Mouse (Mus musculus) CH12.LX (cell line): ENCODE measurements around the gene Cfi. TPM values are rescaled to one million over a fixed set of nuclear protein-coding genes. Genes with fewer than 3 reads are reported as not detected.

Experiments used
- DNase-seq: peaks from one replicate; pipeline ENCODE4 v3.0.0-alpha.2; 2013; ENCODE audit errors: extremely low read depth
- H3K27ac ChIP-seq: 2 replicates; pipeline ENCODE4 v1.5.1; 2012; ENCODE audit warnings: low read depth, mild to moderate bottlenecking, control low read depth, moderate library complexity; ENCODE audit not compliant: insufficient read depth
- H3K27me3 ChIP-seq: replicated peaks from 2 replicates; pipeline ENCODE3; 2012; ENCODE audit warnings: inconsistent platforms
- H3K36me3 ChIP-seq, 2 experiments: replicated peaks in 1 of 2; 2 replicates each; pipeline versions ENCODE3 to v1.6.1; 2012; ENCODE audit warnings: inconsistent platforms in 1 of 2, low read length in 1 of 2, mild to moderate bottlenecking in 1 of 2, mixed read lengths in 1 of 2, moderate library complexity in 1 of 2; ENCODE audit not compliant: control insufficient read depth in 1 of 2, insufficient read depth in 1 of 2
- H3K4me1 ChIP-seq, 2 experiments: 2 replicates each; pipeline ENCODE4 v1.6.1; 2012; ENCODE audit warnings: inconsistent platforms in 1 of 2, moderate library complexity in 1 of 2; ENCODE audit not compliant: insufficient read depth in 2 of 2, control insufficient read depth in 1 of 2
- H3K4me2 ChIP-seq: 2 replicates; pipeline ENCODE4 v1.6.1; 2012; ENCODE audit warnings: low read depth, mild to moderate bottlenecking, control low read depth; ENCODE audit not compliant: poor library complexity, insufficient read depth, severe bottlenecking
- H3K4me3 ChIP-seq, 3 experiments: fragments of 150-350 bp in 1 of 3; sonication (generic) in 1 of 3; replicated peaks in 1 of 3; 2 replicates each; pipeline versions ENCODE3 to v1.5.1; 2011 to 2012; ENCODE audit warnings: low read depth in 2 of 3, low read length in 2 of 3, mild to moderate bottlenecking in 2 of 3, moderate library complexity in 2 of 3, control low read depth in 1 of 3, improper control_type of control experiment in 1 of 3, inconsistent platforms in 1 of 3, mixed read lengths in 1 of 3; ENCODE audit not compliant: poor library complexity in 1 of 3
- H3K79me2 ChIP-seq: replicated peaks from 2 replicates; pipeline ENCODE4 v1.6.1; 2012; ENCODE audit warnings: mild to moderate bottlenecking, moderate library complexity; ENCODE audit not compliant: control insufficient read depth, poor library complexity, insufficient read depth, severe bottlenecking; ENCODE audit errors: extremely low read depth
- H3K9ac ChIP-seq: 2 replicates; pipeline ENCODE4 v1.6.1; 2012; ENCODE audit warnings: low read depth, mild to moderate bottlenecking, control low read depth, moderate library complexity; ENCODE audit not compliant: insufficient read depth
- H3K9me3 ChIP-seq: replicated peaks from 2 replicates; pipeline ENCODE3; 2012; ENCODE audit warnings: low read length, inconsistent platforms, mixed read lengths
- BHLHE40 ChIP-seq: IDR thresholded peaks from 2 replicates; pipeline ENCODE4 v1.6.1; 2011; ENCODE audit warnings: mild to moderate bottlenecking, low read depth, low read length, improper control_type of control experiment
- CHD1 ChIP-seq: IDR thresholded peaks from 2 replicates; pipeline ENCODE4 v1.6.1; 2012; ENCODE audit warnings: low read depth, low read length, improper control_type of control experiment, inconsistent platforms
- CTCF ChIP-seq, 2 experiments: IDR thresholded peaks in 1 of 2; conservative IDR thresholded peaks in 1 of 2; 2 replicates each; pipeline ENCODE4 v1.5.1; 2011 to 2012; ENCODE audit warnings: low read depth in 2 of 2, low read length in 2 of 2, improper control_type of control experiment in 1 of 2, inconsistent platforms in 1 of 2, mild to moderate bottlenecking in 1 of 2, moderate library complexity in 1 of 2
- E2F4 ChIP-seq: IDR thresholded peaks from 2 replicates; pipeline ENCODE4 v1.6.1; 2011; ENCODE audit warnings: low read depth, low read length, improper control_type of control experiment; ENCODE audit not compliant: insufficient replicate concordance
- ELF1 ChIP-seq: IDR thresholded peaks from 2 replicates; pipeline ENCODE4 v1.6.1; 2014; ENCODE audit warnings: low read depth, mild to moderate bottlenecking, inconsistent platforms, low read length, improper control_type of control experiment
- EP300 ChIP-seq: IDR thresholded peaks from 2 replicates; pipeline ENCODE4 v1.6.1; 2011; ENCODE audit warnings: low read length, improper control_type of control experiment
- ETS1 ChIP-seq: conservative IDR thresholded peaks from 2 replicates; pipeline ENCODE4 v1.6.1; 2012; ENCODE audit warnings: low read depth, mild to moderate bottlenecking, inconsistent platforms, low read length, improper control_type of control experiment, moderate library complexity
- GABPA ChIP-seq: IDR thresholded peaks from 2 replicates; pipeline ENCODE4 v1.6.1; 2012; ENCODE audit warnings: low read depth, low read length, improper control_type of control experiment, inconsistent platforms; ENCODE audit not compliant: insufficient replicate concordance
- JUN ChIP-seq: IDR thresholded peaks from 2 replicates; pipeline ENCODE4 v1.6.1; 2011; ENCODE audit warnings: low read depth, mild to moderate bottlenecking, low read length, improper control_type of control experiment, moderate library complexity; ENCODE audit not compliant: insufficient read depth
- JUND ChIP-seq: conservative IDR thresholded peaks from 2 replicates; pipeline ENCODE4 v1.6.1; 2011; ENCODE audit warnings: low read depth, low read length, improper control_type of control experiment
- KAT2A ChIP-seq: IDR thresholded peaks from 2 replicates; pipeline ENCODE4 v1.6.1; 2012; ENCODE audit warnings: low read length, improper control_type of control experiment, inconsistent platforms; ENCODE audit not compliant: insufficient replicate concordance
- MXI1 ChIP-seq: IDR thresholded peaks from 2 replicates; pipeline ENCODE4 v1.6.1; 2011; ENCODE audit warnings: mild to moderate bottlenecking, low read depth, low read length, improper control_type of control experiment
- MYC ChIP-seq: IDR thresholded peaks from 2 replicates; pipeline ENCODE4 v1.6.1; 2011; ENCODE audit warnings: low read depth, mild to moderate bottlenecking, improper control_type of control experiment, low read length
- NELFE ChIP-seq: IDR thresholded peaks from 2 replicates; pipeline ENCODE4 v1.6.1; 2011; ENCODE audit warnings: low read depth, low read length, improper control_type of control experiment
- NRF1 ChIP-seq: IDR thresholded peaks from 2 replicates; pipeline ENCODE4 v1.6.1; 2014; ENCODE audit warnings: low read depth, mild to moderate bottlenecking, inconsistent platforms, low read length, improper control_type of control experiment, moderate library complexity
- POLR2A ChIP-seq: IDR thresholded peaks from 2 replicates; pipeline ENCODE4 v1.6.1; 2011; ENCODE audit warnings: low read depth, mild to moderate bottlenecking, improper control_type of control experiment, low read length
- POLR2AphosphoS2 ChIP-seq: IDR thresholded peaks from 2 replicates; pipeline ENCODE4 v1.6.1; 2011; ENCODE audit warnings: low read depth, low read length, improper control_type of control experiment
- RAD21 ChIP-seq: IDR thresholded peaks from 2 replicates; pipeline ENCODE4 v1.6.1; 2011; ENCODE audit warnings: low read depth, mild to moderate bottlenecking, low read length, improper control_type of control experiment, moderate library complexity
- SMC3 ChIP-seq: IDR thresholded peaks from 2 replicates; pipeline ENCODE4 v1.6.1; 2011; ENCODE audit warnings: low read depth, low read length, improper control_type of control experiment
- TBP ChIP-seq: conservative IDR thresholded peaks from 2 replicates; pipeline ENCODE4 v1.6.1; 2011; ENCODE audit warnings: low read depth, low read length, improper control_type of control experiment
- TCF12 ChIP-seq: IDR thresholded peaks from 2 replicates; pipeline ENCODE4 v1.6.1; 2014; ENCODE audit warnings: low read depth, mild to moderate bottlenecking, inconsistent platforms, low read length, improper control_type of control experiment
- UBTF ChIP-seq: IDR thresholded peaks from 2 replicates; pipeline ENCODE4 v1.6.1; 2012; ENCODE audit warnings: low read depth, mild to moderate bottlenecking, inconsistent platforms, low read length, improper control_type of control experiment, moderate library complexity
- USF1 ChIP-seq: IDR thresholded peaks from 2 replicates; pipeline ENCODE4 v1.6.1; 2014; ENCODE audit warnings: low read depth, mild to moderate bottlenecking, inconsistent platforms, low read length, improper control_type of control experiment
- USF2 ChIP-seq: conservative IDR thresholded peaks from 2 replicates; pipeline ENCODE4 v1.6.1; 2011; ENCODE audit warnings: low read depth, low read length, improper control_type of control experiment
- ZC3H11A ChIP-seq: IDR thresholded peaks from 2 replicates; pipeline ENCODE4 v1.6.1; 2012; ENCODE audit warnings: low read depth, mild to moderate bottlenecking, inconsistent platforms, low read length, improper control_type of control experiment
- ZNF384 ChIP-seq: IDR thresholded peaks from 2 replicates; pipeline ENCODE4 v1.6.1; 2012; ENCODE audit warnings: low read depth, low read length, improper control_type of control experiment, inconsistent platforms
- dilution Hi-C: fragments of 300-500 bp; cut with MboI; formaldehyde crosslinking; loops from 2 replicates; pipeline ENCODE4 v1.14.3; 2020; ENCODE audit warnings: low sequenced_read_pairs; ENCODE audit not compliant: extremely low pct_unique_long_range_greater_than_20kb, extremely low pct_ligation_motif_present
- in situ Hi-C: fragments of 300-500 bp; cut with MboI; formaldehyde crosslinking; loops from 3 replicates; pipeline ENCODE4 v1.14.3; 2019; ENCODE audit warnings: low sequenced_read_pairs, low pct_ligation_motif_present, low pct_unique_long_range_greater_than_20kb, mixed read lengths
- polyA plus RNA-seq: library from polyadenylated mRNA; unstranded; fragments of >175 nt; gene quantifications from 2 replicates; pipeline ENCODE4 v1.2.1, GENCODE M21; 2012; ENCODE audit warnings: low read depth; ENCODE audit not compliant: insufficient read length
- total RNA-seq, 2 experiments: library from RNA; depleted of rRNA; stranded (reverse); fragments of 300-350 nt in 1 of 2; fragments of >200 nt in 1 of 2; gene quantifications; 2 replicates each; pipeline ENCODE4 v1.2.3; 2012 to 2014

The Cfi gene
- total and polyA plus RNA-seq, 3 experiments: 0.04 to 0.14 TPM; not detected in 1

- no peak overlapping the region for H3K27ac ChIP-seq
- H3K9me3 ChIP-seq: no peaks in the 10 kb centered on the region
- H3K36me3 ChIP-seq: no peaks in the 10 kb centered on the region
- H3K79me2 ChIP-seq: no peaks in the 10 kb centered on the region
- in situ Hi-C loops (no loop called here), dilution Hi-C loops (no loop called here)
- H3K4me3 ChIP-seq: no peak overlapping the region
- 0 out of 4 replicates have a peak, but pooled peaks cover 0 to 3% of the 10 kb centered on the region in 2 experiments for H3K4me1 ChIP-seq
- TF ChIP-seq ZNF384: no peak
- no peak for TF ChIP-seq ELF1
- H3K4me2 ChIP-seq: no peak overlapping the region
- no peaks in the 10 kb centered on the region for H3K27me3 ChIP-seq
- no peak overlapping the region for H3K9ac ChIP-seq
- no peak for DNase-seq
Measured at GRCm38 (mm10) chr3:129799011-129799410, 36.7 kb upstream of the Cfi start.

- H3K9me3 ChIP-seq: no peaks in the 10 kb centered on the region
- no peak within 1 kb of the TSS for H3K27ac ChIP-seq
- H3K36me3 ChIP-seq: no peaks in the 10 kb centered on the region
- no peak within 1 kb of the TSS for H3K4me2 ChIP-seq
- H3K4me3 ChIP-seq: no peak within 1 kb of the TSS
- H3K4me1 ChIP-seq: no peaks in the 10 kb centered on the region
- no peak for DNase-seq
- H3K27me3 ChIP-seq: no peaks in the 10 kb centered on the region
- in situ Hi-C loops (no loop called here), dilution Hi-C loops (no loop called here)
- TF ChIP-seq SMC3 (no peak), ETS1 (no peak), RAD21 (no peak), GABPA (no peak), MYC (no peak), EP300 (no peak), USF2 (no peak), JUN (no peak), MXI1 (no peak), CHD1 (no peak), TBP (no peak), TCF12 (no peak), NELFE (no peak), POLR2A (no peak)
- no peak within 1 kb of the TSS for H3K9ac ChIP-seq
- H3K79me2 ChIP-seq: no peaks in the 10 kb centered on the region
Measured at GRCm38 (mm10) chr3:129803765-129804164, 31.9 kb upstream of the Cfi start, which contains the start of gene Lrit3. Lrit3 (minus strand) TSS chr3:129804030.

GRCm38 (mm10) chr3:129820847-129821246 is 14.8 kb upstream of the Cfi start:
- dilution Hi-C loops: no loop called here
- in situ Hi-C loops: no loop called here
- H3K4me2 ChIP-seq: no peak overlapping the region
- H3K27me3 ChIP-seq: no peaks in the 10 kb centered on the region
- H3K79me2 ChIP-seq: 0 out of 2 replicates have a peak, but pooled peaks cover 1% of the 10 kb centered on the region
- H3K36me3 ChIP-seq: peaks cover 20 to 60% of the 10 kb centered on the region in 2 experiments
- no peaks in the 10 kb centered on the region for H3K4me1 ChIP-seq
- no peak overlapping the region for H3K27ac ChIP-seq
- DNase-seq: no peak
- H3K9ac ChIP-seq: no peak overlapping the region
- H3K4me3 ChIP-seq: no peak overlapping the region
- H3K9me3 ChIP-seq: no peaks in the 10 kb centered on the region
- TF ChIP-seq USF2 (no peak), CTCF (conservative IDR thresholded peaks at IDR 0.05 in 1 of 2, IDR thresholded peaks at IDR 0.05 in 1 of 2; ENCODE audit: low read depth in 2 of 2, low read length in 2 of 2) (no peak), NELFE (no peak), JUND (no peak), BHLHE40 (no peak), JUN (no peak), ZC3H11A (no peak), USF1 (no peak), TBP (no peak), E2F4 (no peak), NRF1 (no peak), POLR2AphosphoS2 (no peak), UBTF (no peak), KAT2A (no peak)
